Mouse (Mus musculus) adipocyte (in vitro differentiated cells): ENCODE measurements around the gene Slc25a44.

ENCODE experiments used
- DNase-seq: peaks from one replicate; pipeline ENCODE4 v3.0.0-alpha.2; 2016; ENCODE audit warnings: low spot score

Slc25a44 gene

GRCm38 (mm10) chr3:88449395-88450023 is 24.6 kb upstream of the Slc25a44 start:
- no peak for DNase-seq

- DNase-seq = no peak
Observed at GRCm38 (mm10) chr3:88448443-88448842, 23.5 kb upstream of the Slc25a44 start.

- no peak for DNase-seq
Observed at GRCm38 (mm10) chr3:88447676-88448183, 22.8 kb upstream of the Slc25a44 start.

GRCm38 (mm10) chr3:88446471-88447123 is 21.7 kb upstream of the Slc25a44 start:
- peak; percentile 72 for DNase-seq

- DNase-seq = no peak
Observed at GRCm38 (mm10) chr3:88442888-88443287, 17.9 kb upstream of the Slc25a44 start.

GRCm38 (mm10) chr3:88442488-88442887 is 17.5 kb upstream of the Slc25a44 start:
- no peak for DNase-seq

- DNase-seq = peak; percentile 70
Observed at GRCm38 (mm10) chr3:88440500-88441381, 15.8 kb upstream of the Slc25a44 start.

GRCm38 (mm10) chr3:88439582-88439981 is 14.6 kb upstream of the Slc25a44 start:
- no peak for DNase-seq

GRCm38 (mm10) chr3:88437454-88437853 is 12.5 kb upstream of the Slc25a44 start:
- DNase-seq = no peak

GRCm38 (mm10) chr3:88436395-88437201 is 11.7 kb upstream of the Slc25a44 start:
- DNase-seq = no peak

- DNase-seq = no peak
Observed at GRCm38 (mm10) chr3:88435515-88435914, 10.6 kb upstream of the Slc25a44 start.

GRCm38 (mm10) chr3:88428639-88429038 is 3.7 kb upstream of the Slc25a44 start:
- DNase-seq = peak; percentile 36

- DNase-seq = peak; percentile 47
Observed at GRCm38 (mm10) chr3:88427342-88427905, 2.5 kb upstream of the Slc25a44 start.

GRCm38 (mm10) chr3:88425708-88426420 is 925 bp upstream of the Slc25a44 start:
- DNase-seq = no peak

- DNase-seq = no peak
Observed at GRCm38 (mm10) chr3:88425330-88425689, 371 bp upstream of the Slc25a44 start.

GRCm38 (mm10) chr3:88422020-88422720 is 2.8 kb downstream of the Slc25a44 start:
- DNase-seq = peak; percentile 96

- DNase-seq = no peak
Observed at GRCm38 (mm10) chr3:88420771-88421170, 4.2 kb downstream of the Slc25a44 start.

GRCm38 (mm10) chr3:88418016-88418415 is 6.9 kb downstream of the Slc25a44 start:
- peak; percentile 89 for DNase-seq

- DNase-seq = no peak
Observed at GRCm38 (mm10) chr3:88415668-88416067, 9.3 kb downstream of the Slc25a44 start.

GRCm38 (mm10) chr3:88412636-88413035 is 12.3 kb downstream of the Slc25a44 start:
- DNase-seq = no peak
